Mouse (Mus musculus) spleen, adult 2 months (tissue): ENCODE results near the gene Pphln1.

Experiments used
- CTCF ChIP-seq: fragments of 200-500 bp; IDR thresholded peaks from 2 replicates; pipeline ENCODE4 v1.5.1; 2011; ENCODE audit warnings: mild to moderate bottlenecking, inconsistent platforms; ENCODE audit not compliant: insufficient read depth, insufficient read length, insufficient replicate concordance; ENCODE audit errors: extremely low read depth
- POLR2A ChIP-seq: fragments of 200-500 bp; IDR thresholded peaks from 2 replicates; pipeline ENCODE4 v1.6.1; 2011; ENCODE audit warnings: low read depth, low read length, inconsistent platforms

DNA sequence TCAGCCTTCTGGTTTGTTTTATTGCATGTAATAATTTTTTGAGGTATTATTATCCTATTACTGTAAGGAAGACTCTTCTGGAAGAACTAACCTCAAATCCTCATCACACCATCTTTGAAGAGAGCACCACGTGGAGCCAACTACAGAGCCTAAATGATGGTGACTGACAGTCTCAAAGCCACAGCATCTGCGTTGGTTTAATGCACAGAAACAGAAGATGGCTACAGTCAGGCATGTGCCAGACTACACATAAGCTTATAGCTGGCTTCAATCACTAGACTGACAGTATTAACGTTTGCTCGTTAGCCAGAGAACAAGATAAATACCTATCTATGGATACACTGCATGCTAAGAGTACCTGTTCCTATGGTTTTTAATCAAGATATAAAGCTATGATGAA, 138.0 kb downstream of the Pphln1 start:
- TF ChIP-seq CTCF = no peak
- no peak for TF ChIP-seq POLR2A
